Mouse (Mus musculus) cerebellum, adult 2 months (tissue): ENCODE measurements around the gene Bms1.

Experiments
- CTCF ChIP-seq: fragments of 200-500 bp; IDR thresholded peaks from 2 replicates; pipeline ENCODE4 v1.5.1; 2011; ENCODE audit warnings: low read depth, mild to moderate bottlenecking, control low read depth, low read length, moderate library complexity, borderline replicate concordance; ENCODE audit not compliant: insufficient read depth
- POLR2A ChIP-seq: fragments of 200-500 bp; IDR thresholded peaks from 2 replicates; pipeline ENCODE4 v1.6.1; 2011; ENCODE audit warnings: low read length, control low read depth, borderline replicate concordance; ENCODE audit not compliant: insufficient read depth

DNA sequence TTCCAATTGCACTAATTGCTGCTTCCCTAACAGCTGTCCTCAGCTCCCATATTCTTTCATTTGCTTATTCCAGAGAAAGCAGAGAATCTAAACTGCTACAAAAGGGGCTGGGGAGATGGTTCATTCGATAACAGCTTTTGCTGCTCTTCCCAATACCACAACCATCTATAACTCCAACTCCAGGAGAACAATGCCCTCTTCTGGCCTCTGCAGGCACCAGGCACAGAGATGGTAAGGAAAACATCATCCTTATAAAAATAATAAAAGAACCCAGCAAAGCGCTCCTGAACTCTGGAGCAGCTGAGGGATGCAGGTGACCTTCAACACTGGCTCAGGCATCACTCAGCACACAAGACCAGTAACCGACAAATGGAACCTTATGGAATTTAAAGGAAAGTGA, 33.3 kb downstream of the Bms1 start:
- TF ChIP-seq CTCF, result 0 out of 2 replicates have a peak, but pooled peaks have one; percentile 9
- TF ChIP-seq POLR2A, result no peak
